Mouse (Mus musculus): Measurements from ENCODE around the gene Mier2. TPM values are rescaled to one million over a fixed set of nuclear protein-coding genes. Genes with fewer than 3 reads are reported as not detected.

Mier2 gene
- total RNA-seq, 1 experiment = 58.5 TPM

- TF ChIP-seq MAFK (IDR thresholded peaks at IDR 0.05; ENCODE audit: insufficient read depth, low read depth, low read length) (no peak), ZNF384 (IDR thresholded peaks at IDR 0.05; ENCODE audit: low read depth, low read length) (no peak), HCFC1 (IDR thresholded peaks at IDR 0.05; ENCODE audit: borderline replicate concordance, insufficient read depth, low read length) (no peak), ZC3H11A (IDR thresholded peaks at IDR 0.05; ENCODE audit: borderline replicate concordance, low read depth, low read length) (no peak), CHD2 (IDR thresholded peaks at IDR 0.05; ENCODE audit: low read depth, low read length) (no peak)
Measured at GRCm38 (mm10) chr10:79546483-79546882, 8.5 kb downstream of the Mier2 start.

GRCm38 (mm10) chr10:79545891-79546290, 9.1 kb downstream of the Mier2 start:
- Histone ChIP-seq H3K27ac (ENCODE audit: insufficient read depth, low read depth, low read length, poor library complexity, severe bottlenecking) (no peak overlapping the region), H3K4me1 (ENCODE audit: control insufficient read depth in 2 of 2, insufficient read depth in 2 of 2, low read length in 2 of 2, poor library complexity in 1 of 2) (no peaks in the 10 kb centered on the region), H3K4me3 (ENCODE audit: insufficient read depth in 1 of 2, low read depth in 1 of 2, low read length in 2 of 2, poor library complexity in 1 of 2, severe bottlenecking in 1 of 2) (no peak overlapping the region), H3K9ac (ENCODE audit: insufficient read depth, low read depth, low read length, poor library complexity, severe bottlenecking) (no peak overlapping the region), H3K9me3 (ENCODE audit: control insufficient read depth, insufficient read depth, low read depth, low read length) (no peaks in the 10 kb centered on the region), H3K36me3 (ENCODE audit: control insufficient read depth, insufficient read depth, low read length, poor library complexity, severe bottlenecking) (peaks cover 90% of the 10 kb centered on the region)
- TF ChIP-seq MAFK (IDR thresholded peaks at IDR 0.05; ENCODE audit: insufficient read depth, low read depth, low read length) (no peak), ZNF384 (IDR thresholded peaks at IDR 0.05; ENCODE audit: low read depth, low read length) (no peak), CHD2 (IDR thresholded peaks at IDR 0.05; ENCODE audit: low read depth, low read length) (no peak), ZC3H11A (IDR thresholded peaks at IDR 0.05; ENCODE audit: borderline replicate concordance, low read depth, low read length) (no peak), HCFC1 (IDR thresholded peaks at IDR 0.05; ENCODE audit: borderline replicate concordance, insufficient read depth, low read length) (no peak)
- no peak for DNase-seq (ENCODE audit: low read depth, low spot score)
- in situ Hi-C loops (cut with MboI; ENCODE audit: low sequenced_read_pairs in 2 of 2, unreplicated experiment in 2 of 2) = no loop called here

More at GRCm38 (mm10) chr10:79546483-79546882, 8.5 kb downstream of the Mier2 start:
- DNase-seq (ENCODE audit: low read depth, low spot score) = no peak
- no peaks in the 10 kb centered on the region for H3K9me3 ChIP-seq (ENCODE audit: control insufficient read depth, insufficient read depth, low read depth, low read length)
- H3K27ac ChIP-seq (ENCODE audit: insufficient read depth, low read depth, low read length, poor library complexity, severe bottlenecking) = no peak overlapping the region
- no peak overlapping the region for H3K9ac ChIP-seq (ENCODE audit: insufficient read depth, low read depth, low read length, poor library complexity, severe bottlenecking)
- no peak overlapping the region for H3K4me3 ChIP-seq (ENCODE audit: insufficient read depth in 1 of 2, low read depth in 1 of 2, low read length in 2 of 2, poor library complexity in 1 of 2, severe bottlenecking in 1 of 2)
- H3K4me1 ChIP-seq (ENCODE audit: control insufficient read depth in 2 of 2, insufficient read depth in 2 of 2, low read length in 2 of 2, poor library complexity in 1 of 2) = no peaks in the 10 kb centered on the region; a peak in 1 of 4 replicates
- peaks cover 84% of the 10 kb centered on the region for H3K36me3 ChIP-seq (ENCODE audit: control insufficient read depth, insufficient read depth, low read length, poor library complexity, severe bottlenecking)
- in situ Hi-C loops (cut with MboI; ENCODE audit: low sequenced_read_pairs in 2 of 2, unreplicated experiment in 2 of 2) = no loop called here

- in situ Hi-C loops (cut with MboI; ENCODE audit: low sequenced_read_pairs in 2 of 2, unreplicated experiment in 2 of 2) = no loop called here
- no peaks in the 10 kb centered on the region for H3K4me1 ChIP-seq (ENCODE audit: control insufficient read depth in 2 of 2, insufficient read depth in 2 of 2, low read length in 2 of 2, poor library complexity in 1 of 2)
- H3K9ac ChIP-seq (ENCODE audit: insufficient read depth, low read depth, low read length, poor library complexity, severe bottlenecking) = no peak overlapping the region
- TF ChIP-seq MAFK (IDR thresholded peaks at IDR 0.05; ENCODE audit: insufficient read depth, low read depth, low read length) (no peak), CHD2 (IDR thresholded peaks at IDR 0.05; ENCODE audit: low read depth, low read length) (no peak), ZNF384 (IDR thresholded peaks at IDR 0.05; ENCODE audit: low read depth, low read length) (no peak), ZC3H11A (IDR thresholded peaks at IDR 0.05; ENCODE audit: borderline replicate concordance, low read depth, low read length) (no peak), HCFC1 (IDR thresholded peaks at IDR 0.05; ENCODE audit: borderline replicate concordance, insufficient read depth, low read length) (no peak)
- no peaks in the 10 kb centered on the region for H3K9me3 ChIP-seq (ENCODE audit: control insufficient read depth, insufficient read depth, low read depth, low read length)
- H3K4me3 ChIP-seq (ENCODE audit: insufficient read depth in 1 of 2, low read depth in 1 of 2, low read length in 2 of 2, poor library complexity in 1 of 2, severe bottlenecking in 1 of 2) = no peak overlapping the region
- no peak for DNase-seq (ENCODE audit: low read depth, low spot score)
- peaks cover 92% of the 10 kb centered on the region for H3K36me3 ChIP-seq (ENCODE audit: control insufficient read depth, insufficient read depth, low read length, poor library complexity, severe bottlenecking)
- no peak overlapping the region for H3K27ac ChIP-seq (ENCODE audit: insufficient read depth, low read depth, low read length, poor library complexity, severe bottlenecking)
Measured at GRCm38 (mm10) chr10:79544631-79545030, 10.4 kb downstream of the Mier2 start.

DNA sequence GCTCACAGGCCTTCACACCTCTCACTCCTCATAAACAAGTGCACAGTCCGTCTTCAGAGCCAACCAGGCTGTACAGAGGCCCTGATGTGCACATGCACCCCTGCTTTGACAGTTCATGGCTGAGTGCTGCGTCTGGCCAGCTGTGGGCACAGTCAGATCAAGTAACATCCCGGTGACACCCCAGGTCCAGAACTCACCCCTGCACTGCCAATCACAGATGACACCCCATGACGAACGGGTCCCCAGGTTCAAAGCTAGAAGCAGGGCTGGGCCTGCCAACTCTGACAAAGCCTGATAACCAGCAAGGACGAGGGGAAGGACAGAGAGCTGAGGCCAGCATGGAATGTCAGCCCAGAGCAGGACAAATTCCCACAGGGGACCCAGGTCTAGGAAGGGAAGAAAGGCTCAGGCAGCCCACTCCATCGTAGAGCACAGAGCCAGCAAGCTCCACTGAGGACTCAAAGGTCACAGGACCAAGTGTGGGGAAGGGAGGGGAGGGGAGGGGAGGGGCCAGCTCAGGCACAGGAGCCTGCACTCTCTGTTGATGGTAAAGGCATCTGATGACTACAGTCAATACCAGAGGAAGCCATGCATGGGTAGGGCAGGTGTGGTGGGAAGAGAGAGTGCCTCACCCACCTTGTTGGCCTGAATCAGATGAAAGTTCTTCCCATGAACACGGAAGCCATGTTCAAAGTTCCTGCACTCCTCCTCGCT, 11.0 kb downstream of the Mier2 start:
- in situ Hi-C loops (cut with MboI; ENCODE audit: low sequenced_read_pairs in 2 of 2, unreplicated experiment in 2 of 2) = no loop called here
- no peaks in the 10 kb centered on the region for H3K4me1 ChIP-seq (ENCODE audit: control insufficient read depth in 2 of 2, insufficient read depth in 2 of 2, low read length in 2 of 2, poor library complexity in 1 of 2)
- no peaks in the 10 kb centered on the region for H3K9me3 ChIP-seq (ENCODE audit: control insufficient read depth, insufficient read depth, low read depth, low read length)
- H3K27ac ChIP-seq (ENCODE audit: insufficient read depth, low read depth, low read length, poor library complexity, severe bottlenecking) = no peak overlapping the region
- H3K4me3 ChIP-seq (ENCODE audit: insufficient read depth in 1 of 2, low read depth in 1 of 2, low read length in 2 of 2, poor library complexity in 1 of 2, severe bottlenecking in 1 of 2) = no peak overlapping the region
- no peak for TF ChIP-seq ZC3H11A (IDR thresholded peaks at IDR 0.05; ENCODE audit: borderline replicate concordance, low read depth, low read length)
- no peak for TF ChIP-seq ZNF384 (IDR thresholded peaks at IDR 0.05; ENCODE audit: low read depth, low read length)
- TF ChIP-seq HCFC1 (IDR thresholded peaks at IDR 0.05; ENCODE audit: borderline replicate concordance, insufficient read depth, low read length) = no peak
- no peak for TF ChIP-seq CHD2 (IDR thresholded peaks at IDR 0.05; ENCODE audit: low read depth, low read length)
- TF ChIP-seq MAFK (IDR thresholded peaks at IDR 0.05; ENCODE audit: insufficient read depth, low read depth, low read length) = no peak
- H3K36me3 ChIP-seq (ENCODE audit: control insufficient read depth, insufficient read depth, low read length, poor library complexity, severe bottlenecking) = peaks cover 87% of the 10 kb centered on the region
- H3K9ac ChIP-seq (ENCODE audit: insufficient read depth, low read depth, low read length, poor library complexity, severe bottlenecking) = no peak overlapping the region
- no peak for DNase-seq (ENCODE audit: low read depth, low spot score)

Data from ES-E14 (cell line).